Mouse (Mus musculus) liver, embryonic 12.5 days (tissue): ENCODE measurements at regions not wholly inside any gene's neighbourhood (a gene's known extent, or its start where the extent isn't known, plus 50 kb on each side); places are given as distances from the start of the nearest gene placed in this dataset.

Source experiments
- ATAC-seq: fragments of 200-750 bp; cut with Nextera tagmentation; 2 replicates; pipeline ENCODE4 v1.8.0; 2017; ENCODE audit warnings: moderate number of reproducible peaks, mild to moderate bottlenecking, moderate library complexity
- H3K27ac ChIP-seq: fragments of 300-500 bp; sonication (generic); 2 replicates; pipeline ENCODE4 v1.5.1; 2016; ENCODE audit warnings: mild to moderate bottlenecking
- H3K27me3 ChIP-seq: fragments of 300-500 bp; sonication (generic); replicated peaks from 2 replicates; pipeline ENCODE4 v1.6.1; 2016; ENCODE audit warnings: mild to moderate bottlenecking, moderate library complexity
- H3K36me3 ChIP-seq: fragments of 300-500 bp; sonication (generic); 2 replicates; pipeline ENCODE4 v1.6.1; 2016; ENCODE audit warnings: mild to moderate bottlenecking, moderate library complexity
- H3K4me1 ChIP-seq: fragments of 300-500 bp; sonication (generic); 2 replicates; pipeline ENCODE4 v1.6.1; 2016
- H3K4me2 ChIP-seq: fragments of 300-500 bp; sonication (generic); 2 replicates; pipeline ENCODE4 v1.6.1; 2016; ENCODE audit warnings: mild to moderate bottlenecking, moderate library complexity
- H3K4me3 ChIP-seq: fragments of 300-500 bp; sonication (generic); 2 replicates; pipeline ENCODE4 v1.5.1; 2016; ENCODE audit warnings: mild to moderate bottlenecking, moderate library complexity
- H3K9ac ChIP-seq: fragments of 300-500 bp; sonication (generic); 2 replicates; pipeline ENCODE4 v1.6.1; 2016; ENCODE audit warnings: mild to moderate bottlenecking, moderate library complexity
- H3K9me3 ChIP-seq: fragments of 300-500 bp; sonication (generic); replicated peaks from 2 replicates; pipeline ENCODE4 v1.6.1; 2016; ENCODE audit warnings: mild to moderate bottlenecking, moderate library complexity
- whole genome bisulfite sequencing: fragments of 180-500 bp; shearing (Covaris S2); methylation state at CpG from one replicate; pipeline ENCODE4 v1.1.7; 2016; ENCODE audit not compliant: insufficient replicate concordance; 5-methylcytosine and 5-hydroxymethylcytosine counted together

DNA sequence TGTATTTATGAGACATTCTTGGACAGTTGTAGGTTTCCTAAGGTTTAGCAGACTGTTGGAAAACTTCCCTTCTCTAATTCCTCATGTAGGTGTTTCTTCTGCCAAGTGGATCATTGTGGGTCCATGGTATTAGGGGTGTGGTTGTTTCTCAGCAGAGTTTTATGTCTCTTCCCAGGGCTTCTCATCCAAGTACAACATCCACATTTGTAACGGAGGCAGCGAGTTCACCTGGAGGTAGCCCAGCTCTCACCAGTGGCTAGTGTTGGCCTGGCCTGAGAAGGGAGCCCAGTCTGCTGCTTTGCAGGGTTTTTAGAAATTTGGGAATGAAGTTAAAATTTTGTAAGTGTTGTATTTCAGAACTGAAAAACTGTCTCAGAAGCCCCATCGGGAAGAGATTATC is 122.4 kb downstream of the Wnt5a start:
- Histone ChIP-seq H3K36me3 (no peaks in the 10 kb centered on the region), H3K4me1 (no peaks in the 10 kb centered on the region), H3K9ac (no peak overlapping the region), H3K27me3 (no peaks in the 10 kb centered on the region), H3K4me2 (no peak overlapping the region), H3K4me3 (no peak overlapping the region), H3K9me3 (no peaks in the 10 kb centered on the region), H3K27ac (no peak overlapping the region)
- no peak for ATAC-seq
- WGBS, result 70% methylated on average over 3 of the region's 3 CpGs

DNA sequence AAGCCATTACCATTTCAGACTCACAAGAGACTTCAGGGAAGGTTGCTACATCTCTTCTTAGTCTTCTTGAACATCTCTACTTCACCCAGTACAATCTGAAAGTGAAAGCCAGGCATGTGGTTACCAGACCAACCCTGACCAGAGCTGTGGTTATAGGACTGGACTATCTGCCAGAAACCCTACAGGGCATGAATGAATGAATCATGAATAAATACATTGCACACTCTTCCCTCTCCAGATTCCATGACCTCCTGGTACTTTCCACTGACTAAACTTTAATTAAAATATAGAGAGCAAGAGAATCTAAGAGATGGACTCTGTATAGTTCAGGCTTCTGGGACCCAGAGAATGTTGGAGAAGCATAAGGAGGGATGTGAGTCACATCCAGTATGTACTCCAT is 130.6 kb downstream of the Wnt5a start:
- no peak overlapping the region for H3K9ac ChIP-seq
- no peak for ATAC-seq
- no peaks in the 10 kb centered on the region for H3K9me3 ChIP-seq
- H3K4me3 ChIP-seq, result no peak overlapping the region
- no peak overlapping the region for H3K4me2 ChIP-seq
- H3K27ac ChIP-seq, result no peak overlapping the region
- H3K36me3 ChIP-seq, result no peaks in the 10 kb centered on the region
- no peaks in the 10 kb centered on the region for H3K27me3 ChIP-seq
- no peaks in the 10 kb centered on the region for H3K4me1 ChIP-seq

DNA sequence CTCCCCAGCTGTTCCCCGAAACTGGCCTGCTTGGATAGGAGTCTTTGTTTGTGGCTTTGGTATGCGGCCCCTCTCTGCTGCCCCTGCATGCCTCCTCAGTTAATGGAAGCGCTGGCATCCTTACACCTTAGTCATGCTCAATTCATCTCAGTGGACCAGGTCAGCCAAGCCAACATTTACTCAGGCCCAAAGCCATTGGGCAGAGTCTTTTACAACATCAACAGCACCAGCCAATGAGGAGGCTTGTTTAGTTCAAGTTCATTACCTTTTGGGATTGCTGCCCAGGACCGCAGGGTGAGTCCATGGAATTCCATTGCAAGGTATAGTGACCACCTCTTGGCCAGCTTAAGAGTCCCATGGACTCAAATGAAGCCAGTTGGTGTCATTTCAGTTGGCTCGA is 134.5 kb downstream of the Wnt5a start:
- H3K36me3 ChIP-seq, result no peaks in the 10 kb centered on the region

DNA sequence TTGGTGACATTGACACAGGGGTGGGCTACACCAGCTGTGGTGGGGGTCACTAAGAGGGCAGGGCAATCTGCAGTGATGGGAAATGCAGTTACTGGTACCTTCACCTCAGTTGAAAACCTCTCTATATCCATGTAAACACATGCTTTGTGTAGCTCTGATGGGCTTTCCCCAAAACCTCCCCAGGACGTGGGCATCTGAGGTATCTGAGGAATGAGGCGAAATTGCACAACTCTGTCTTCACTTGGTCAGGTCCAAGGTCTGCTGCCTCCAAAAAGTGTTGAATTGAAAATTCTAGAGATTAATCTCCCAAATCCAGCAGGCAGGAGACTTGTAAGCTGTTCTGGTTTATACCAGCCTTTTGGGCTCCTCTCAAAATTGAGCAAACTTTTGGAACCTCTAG is 141.3 kb downstream of the Wnt5a start:
- Histone ChIP-seq H3K27me3 (no peaks in the 10 kb centered on the region), H3K4me2 (no peak overlapping the region), H3K4me3 (no peak overlapping the region), H3K9ac (no peak overlapping the region), H3K4me1 (no peaks in the 10 kb centered on the region), H3K27ac (no peak overlapping the region), H3K36me3 (no peaks in the 10 kb centered on the region), H3K9me3 (no peaks in the 10 kb centered on the region)
- no peak for ATAC-seq
- 56% methylated on average over 2 of the region's 2 CpGs for WGBS

More for the DNA sequence above, 134.5 kb downstream of the Wnt5a start:
- Histone ChIP-seq H3K4me2 (no peak overlapping the region), H3K27me3 (no peaks in the 10 kb centered on the region), H3K27ac (no peak overlapping the region), H3K9ac (no peak overlapping the region), H3K9me3 (no peaks in the 10 kb centered on the region), H3K4me3 (no peak overlapping the region), H3K4me1 (no peaks in the 10 kb centered on the region)
- WGBS, result 66% methylated on average over 5 of the region's 5 CpGs
- no peak for ATAC-seq

DNA sequence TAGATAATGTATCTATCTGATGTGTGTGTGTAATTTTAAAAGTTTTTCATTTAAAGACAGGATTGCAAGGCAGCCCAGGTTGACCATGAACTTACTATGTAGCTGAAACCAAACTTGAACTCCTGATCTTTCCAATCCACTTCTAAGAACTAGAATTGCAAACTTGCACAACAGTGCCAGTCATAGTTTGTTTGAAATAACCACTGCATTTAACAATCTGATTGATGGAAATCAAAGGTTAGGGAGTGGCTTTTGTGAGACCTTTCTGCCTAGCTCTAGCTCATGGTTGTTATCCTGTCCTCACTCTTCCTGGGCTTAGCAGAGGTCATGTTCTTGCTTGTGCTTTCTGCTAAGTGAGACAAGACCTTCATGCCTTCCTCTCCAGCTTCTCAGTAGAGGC is 144.9 kb downstream of the Wnt5a start:
- H3K27ac ChIP-seq, result no peak overlapping the region
- no peaks in the 10 kb centered on the region for H3K27me3 ChIP-seq
- no peak for ATAC-seq
- no peak overlapping the region for H3K4me2 ChIP-seq
- no peaks in the 10 kb centered on the region for H3K9me3 ChIP-seq
- no peak overlapping the region for H3K9ac ChIP-seq
- H3K4me3 ChIP-seq, result no peak overlapping the region
- H3K4me1 ChIP-seq, result no peaks in the 10 kb centered on the region
- no peaks in the 10 kb centered on the region for H3K36me3 ChIP-seq

DNA sequence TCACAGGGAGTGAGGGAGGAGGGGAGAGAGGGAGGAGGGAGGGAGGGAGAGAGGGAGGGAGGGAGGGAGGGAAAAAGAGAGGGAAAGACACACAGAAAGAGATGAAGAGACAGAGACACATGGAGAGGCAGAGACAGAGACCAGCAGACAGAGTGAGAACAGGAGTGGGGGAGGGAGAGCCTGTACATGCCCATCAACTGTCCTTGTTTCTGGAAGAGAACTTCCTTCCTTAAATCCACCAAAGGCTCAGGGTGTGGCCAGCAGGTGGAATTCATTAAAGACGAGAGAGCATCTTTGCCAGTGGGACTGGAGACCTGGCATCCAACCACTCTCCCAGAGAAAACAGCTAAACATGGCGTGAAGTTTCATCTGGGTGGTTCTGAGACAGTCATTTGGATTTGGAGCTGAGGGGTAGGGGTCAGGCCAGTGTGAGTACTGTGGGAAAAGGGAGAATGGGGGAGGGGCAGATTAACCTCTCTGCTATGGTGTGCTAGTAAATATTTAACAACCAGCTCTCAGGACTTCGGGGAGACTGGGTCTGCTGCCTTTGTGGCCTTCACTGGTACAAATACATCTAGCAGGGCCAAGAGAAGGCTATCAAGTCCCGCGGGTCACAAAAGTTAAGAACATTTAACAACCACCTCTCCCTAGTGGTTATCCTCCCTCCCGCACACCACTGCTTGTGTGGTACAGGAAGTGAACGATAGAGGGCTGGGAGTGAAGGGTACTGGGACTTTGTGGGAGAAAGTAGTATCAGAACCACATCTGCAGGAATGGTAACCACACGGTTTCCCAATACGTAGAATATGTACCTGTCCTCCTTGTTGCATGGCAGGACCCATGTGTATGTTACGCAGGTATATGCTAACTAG is 148.7 kb downstream of the Wnt5a start:
- no peak overlapping the region for H3K27ac ChIP-seq
- no peaks in the 10 kb centered on the region for H3K4me1 ChIP-seq
- no peaks in the 10 kb centered on the region for H3K9me3 ChIP-seq
- no peak overlapping the region for H3K9ac ChIP-seq
- peak; percentile 68 for ATAC-seq
- no peak overlapping the region for H3K4me3 ChIP-seq
- H3K4me2 ChIP-seq, result no peak overlapping the region
- WGBS, result 57% methylated on average over 10 of the region's 10 CpGs
- H3K36me3 ChIP-seq, result no peaks in the 10 kb centered on the region
- H3K27me3 ChIP-seq, result no peaks in the 10 kb centered on the region

DNA sequence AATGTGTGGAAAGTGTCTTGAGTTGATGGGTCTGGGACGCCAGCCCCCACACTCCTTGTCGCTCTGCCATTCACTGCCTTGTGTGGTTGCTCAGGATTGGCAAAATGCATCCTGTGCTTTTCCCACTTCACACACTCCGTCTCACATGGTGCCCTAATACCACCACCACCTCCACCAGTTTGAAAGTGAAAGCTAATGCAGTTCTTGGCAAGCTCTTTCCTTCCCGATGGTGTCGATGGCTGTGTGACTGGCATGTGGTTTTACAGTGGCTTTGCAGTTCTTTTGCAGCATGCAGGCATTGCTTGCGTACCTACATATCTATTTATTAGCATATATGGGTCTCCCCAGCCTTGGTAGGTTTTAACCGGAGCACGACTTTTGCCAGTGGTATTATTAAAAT is 152.7 kb downstream of the Wnt5a start:
- Histone ChIP-seq H3K4me3 (no peak overlapping the region), H3K27ac (no peak overlapping the region), H3K9me3 (no peaks in the 10 kb centered on the region), H3K4me2 (no peak overlapping the region), H3K4me1 (no peaks in the 10 kb centered on the region), H3K36me3 (no peaks in the 10 kb centered on the region), H3K9ac (no peak overlapping the region), H3K27me3 (no peaks in the 10 kb centered on the region)
- WGBS, result 75% methylated on average over 8 of the region's 8 CpGs
- no peak for ATAC-seq

DNA sequence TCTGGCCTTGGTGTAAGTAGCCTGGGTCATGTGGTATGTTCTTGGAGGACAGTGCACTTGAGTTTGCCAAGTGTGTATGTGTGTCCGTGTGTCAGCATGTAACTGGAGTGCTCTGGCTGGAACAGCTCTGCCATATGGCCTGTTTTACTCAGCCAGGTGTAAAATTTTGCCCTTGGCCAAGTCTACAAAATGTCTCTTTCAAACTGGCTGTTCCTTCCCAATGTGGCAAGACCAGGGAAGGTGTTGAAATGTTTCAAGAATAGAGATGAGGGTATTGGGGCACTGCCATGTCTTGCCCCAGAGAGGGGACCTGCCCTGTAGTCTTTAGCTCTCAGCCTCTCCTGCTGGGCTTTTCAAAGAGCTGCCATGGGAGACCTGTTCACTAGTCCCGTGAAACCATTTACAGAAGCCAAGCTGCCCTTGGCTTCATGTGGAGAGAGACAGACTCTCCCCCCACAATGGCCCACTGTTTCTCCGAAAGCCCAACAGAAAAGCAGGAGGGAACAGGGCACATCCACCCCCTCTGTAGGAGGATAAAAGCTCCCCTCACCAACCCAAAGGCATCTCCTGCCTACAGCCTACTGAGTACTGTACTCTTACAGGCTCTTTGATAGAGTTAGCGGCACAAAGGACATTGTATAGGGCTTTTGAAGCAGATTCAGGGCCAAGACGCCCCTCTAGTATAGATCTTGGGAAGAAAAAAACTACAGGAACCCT is 156.5 kb downstream of the Wnt5a start:
- Histone ChIP-seq H3K4me2 (no peak overlapping the region), H3K36me3 (no peaks in the 10 kb centered on the region), H3K9ac (no peak overlapping the region), H3K9me3 (no peaks in the 10 kb centered on the region), H3K4me3 (no peak overlapping the region), H3K27me3 (no peaks in the 10 kb centered on the region), H3K27ac (no peak overlapping the region), H3K4me1 (no peaks in the 10 kb centered on the region)
- ATAC-seq, result no peak
- WGBS, result 65% methylated on average over 5 of the region's 5 CpGs

DNA sequence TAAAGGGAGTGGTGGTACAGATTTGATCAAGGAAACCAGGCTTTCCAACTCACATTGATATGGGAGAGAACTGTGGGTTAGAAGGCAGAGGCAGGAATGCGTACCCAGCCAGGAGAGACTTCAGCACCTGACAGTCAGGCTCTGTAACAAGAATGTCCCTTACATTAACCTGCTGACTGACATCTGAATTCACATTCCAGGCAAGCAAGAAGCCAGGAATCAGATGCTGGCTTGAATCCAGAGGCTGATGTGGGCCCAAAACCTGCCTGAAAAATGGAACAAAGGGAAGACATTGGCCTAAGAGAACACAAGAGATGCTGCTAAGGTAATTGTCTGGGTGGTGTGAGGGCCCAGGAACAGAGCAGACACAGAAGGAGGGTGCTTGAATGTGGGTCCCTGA is 158.8 kb downstream of the Wnt5a start:
- no peak overlapping the region for H3K4me2 ChIP-seq
- no peaks in the 10 kb centered on the region for H3K27me3 ChIP-seq
- H3K36me3 ChIP-seq, result no peaks in the 10 kb centered on the region
- H3K9ac ChIP-seq, result no peak overlapping the region
- no peaks in the 10 kb centered on the region for H3K4me1 ChIP-seq
- 68% methylated on average over 1 of the region's 1 CpGs for WGBS
- ATAC-seq, result no peak
- H3K4me3 ChIP-seq, result no peak overlapping the region
- no peak overlapping the region for H3K27ac ChIP-seq
- H3K9me3 ChIP-seq, result no peaks in the 10 kb centered on the region

DNA sequence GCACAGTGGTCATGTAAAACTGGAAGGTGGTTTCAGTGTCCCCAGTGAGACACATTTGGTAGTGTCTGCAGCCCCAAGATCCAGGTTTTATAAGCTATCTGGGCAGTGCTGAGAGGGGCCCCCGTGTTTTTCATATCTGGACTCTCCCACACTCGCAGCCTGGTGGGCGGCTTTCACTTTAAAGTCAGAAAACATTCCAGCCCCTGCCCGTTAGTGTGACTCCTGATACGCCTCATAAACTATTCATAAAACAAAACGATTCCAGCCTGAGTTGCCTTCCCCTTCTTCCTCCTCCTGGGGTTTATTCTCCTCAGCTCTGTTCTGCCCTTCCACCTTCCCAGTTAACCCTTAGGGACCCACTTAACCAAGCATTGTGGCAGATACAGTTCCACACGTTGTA is 159.6 kb downstream of the Wnt5a start:
- no peak overlapping the region for H3K9ac ChIP-seq
- H3K27ac ChIP-seq, result no peak overlapping the region
- H3K36me3 ChIP-seq, result no peaks in the 10 kb centered on the region
- 53% methylated on average over 7 of the region's 7 CpGs for WGBS
- no peaks in the 10 kb centered on the region for H3K4me1 ChIP-seq
- no peaks in the 10 kb centered on the region for H3K27me3 ChIP-seq
- H3K4me2 ChIP-seq, result no peak overlapping the region
- H3K9me3 ChIP-seq, result no peaks in the 10 kb centered on the region
- ATAC-seq, result no peak
- H3K4me3 ChIP-seq, result no peak overlapping the region

DNA sequence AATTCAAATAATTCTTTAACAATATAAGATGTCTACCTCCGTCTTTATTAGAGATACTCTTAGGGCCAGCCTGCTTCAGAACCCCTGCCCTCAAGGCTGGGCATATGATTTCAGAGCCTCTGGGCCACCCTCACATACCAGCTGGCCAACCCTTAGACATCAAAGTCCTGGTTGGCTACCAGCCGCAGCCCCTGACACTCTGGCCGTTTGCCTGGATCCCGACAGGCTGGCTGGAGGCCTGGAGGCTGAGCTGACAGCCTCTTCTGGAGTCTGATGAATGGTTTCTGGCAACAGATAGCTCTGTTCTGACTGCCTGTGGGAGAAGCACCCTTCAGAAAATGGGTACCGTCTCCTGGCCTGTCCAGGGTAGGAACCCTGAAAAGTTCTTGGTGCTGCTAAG is 170.9 kb downstream of the Wnt5a start:
- Histone ChIP-seq H3K4me3 (no peak overlapping the region), H3K9me3 (no peaks in the 10 kb centered on the region), H3K9ac (no peak overlapping the region), H3K36me3 (no peaks in the 10 kb centered on the region), H3K4me1 (no peaks in the 10 kb centered on the region), H3K4me2 (no peak overlapping the region), H3K27me3 (no peaks in the 10 kb centered on the region), H3K27ac (no peak overlapping the region)
- no peak for ATAC-seq
- WGBS, result 55% methylated on average over 5 of the region's 5 CpGs

DNA sequence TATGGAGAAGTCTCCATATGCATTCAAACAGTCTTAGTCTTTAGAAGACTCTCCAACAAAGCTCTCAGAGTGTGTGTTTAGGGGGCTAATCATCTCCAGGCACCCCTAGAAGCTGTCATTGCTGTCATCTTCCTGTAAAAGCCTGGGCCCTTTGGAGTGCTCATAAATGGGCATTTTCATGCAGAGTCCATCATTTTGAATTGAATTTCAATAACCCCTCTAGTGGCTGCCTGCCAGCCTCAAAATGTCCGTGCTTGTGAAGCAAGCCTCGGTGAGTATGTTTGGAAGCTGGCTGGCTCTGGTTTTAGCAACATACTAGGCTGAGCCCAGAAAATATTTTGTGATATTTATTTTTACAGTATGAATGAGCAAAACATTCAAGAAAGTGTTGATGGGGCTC is 195.2 kb downstream of the Wnt5a start:
- ATAC-seq, result no peak
- Histone ChIP-seq H3K27ac (no peak overlapping the region), H3K9me3 (no peaks in the 10 kb centered on the region), H3K9ac (no peak overlapping the region), H3K36me3 (no peaks in the 10 kb centered on the region), H3K4me3 (no peak overlapping the region), H3K4me2 (no peak overlapping the region), H3K4me1 (no peaks in the 10 kb centered on the region), H3K27me3 (no peaks in the 10 kb centered on the region)
- WGBS, result 71% methylated on average over 2 of the region's 2 CpGs

DNA sequence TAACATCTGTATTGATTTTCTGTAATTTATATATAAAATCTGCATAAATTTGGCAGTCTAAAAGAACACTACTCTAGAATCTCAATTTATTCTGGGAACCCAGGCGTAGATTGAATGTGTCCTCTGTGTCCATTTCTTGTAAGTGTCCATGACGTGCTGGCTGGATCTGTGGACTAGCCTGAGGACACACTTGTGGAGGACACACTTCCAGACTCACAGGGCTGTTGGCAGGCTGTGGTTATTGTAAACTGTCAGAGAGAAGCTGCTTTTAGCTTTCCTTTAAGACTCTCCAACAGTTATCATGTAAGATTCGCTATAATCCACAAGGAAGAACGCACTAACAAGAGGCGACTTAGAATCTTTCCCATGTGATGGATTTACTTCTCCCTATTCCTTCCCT is 200.2 kb downstream of the Wnt5a start:
- Histone ChIP-seq H3K27ac (no peak overlapping the region), H3K9ac (no peak overlapping the region), H3K4me3 (no peak overlapping the region), H3K9me3 (no peaks in the 10 kb centered on the region), H3K27me3 (no peaks in the 10 kb centered on the region), H3K4me1 (no peaks in the 10 kb centered on the region), H3K4me2 (no peak overlapping the region), H3K36me3 (no peaks in the 10 kb centered on the region)
- 65% methylated on average over 5 of the region's 5 CpGs for WGBS
- no peak for ATAC-seq
